Mouse (Mus musculus): Measurements from ENCODE around the gene Inpp5a.

GRCm38 (mm10) chr7:139368218-139368617 is 20.7 kb upstream of the Inpp5a start:
- TF ChIP-seq CTCF (IDR thresholded peaks at IDR 0.05; ENCODE audit: low read depth) (peak; percentile 13; the same call in 1 of the 2 replicates), EP300 (optimal IDR thresholded peaks at IDR 0.05) (no peak)
